Mouse (Mus musculus): Measurements from ENCODE around the gene Men1.
"Not testable (repeated sequence)": the region's sequence is repeated elsewhere in the genome, so short reads cannot be mapped to it uniquely, and the experiment has no call there.

The Men1 gene

DNA sequence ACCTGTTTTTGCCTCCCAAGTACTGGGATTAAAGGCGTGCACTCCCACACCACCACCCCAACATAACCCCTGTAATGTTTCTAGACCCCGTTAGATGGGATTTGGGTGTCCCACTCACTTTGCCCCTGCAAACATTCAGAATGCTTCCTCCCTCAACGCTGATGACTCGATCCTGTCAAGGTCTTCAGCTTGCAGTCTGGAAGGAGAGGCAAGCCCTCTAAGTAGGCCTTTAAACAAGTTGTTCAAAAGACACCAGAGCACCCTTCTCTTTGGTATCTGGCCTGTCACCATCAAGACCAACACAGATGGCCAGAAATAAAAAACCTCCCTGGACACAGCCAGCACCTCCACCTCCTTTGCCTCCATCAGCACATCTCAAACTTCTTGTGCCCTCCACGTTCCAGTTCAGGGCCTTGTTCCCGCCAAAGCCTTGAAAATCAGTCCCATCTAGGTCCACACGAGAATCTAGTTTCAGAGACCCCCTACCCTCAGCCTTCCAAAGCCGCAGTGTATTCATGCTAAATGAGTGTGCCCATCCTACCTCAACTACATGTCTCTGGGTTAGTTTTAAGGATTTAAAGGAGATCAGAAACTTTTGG is 29.2 kb upstream of the Men1 start:
- DNase-seq (ENCODE audit: low read depth): no peak

DNA sequence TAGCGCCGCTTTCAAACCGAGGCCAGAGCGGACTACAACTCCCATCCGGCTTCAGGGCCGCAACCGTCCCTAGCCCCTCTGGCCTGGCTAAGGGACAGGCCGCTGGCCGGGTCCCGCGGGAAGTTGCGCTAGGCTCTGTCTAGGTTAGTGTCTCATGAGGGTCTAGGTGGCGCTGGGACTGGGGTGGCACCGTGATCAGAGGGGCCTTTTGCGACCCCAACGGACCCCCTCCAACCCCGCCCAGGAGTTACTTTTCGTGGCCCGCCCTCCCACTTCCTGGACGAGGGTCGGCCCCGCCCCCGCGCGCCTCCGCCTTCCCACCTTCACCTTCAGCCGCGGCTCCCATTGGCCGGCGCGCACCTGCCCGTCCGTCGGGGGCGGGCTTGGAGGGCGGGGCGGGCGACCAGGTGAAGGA is 28.6 kb upstream of the Men1 start, which contains the start of gene Cdc42bpg:
Cdc42bpg (plus strand) TSS at position 320 of the 415 bp plus-strand sequence.
- no peak for DNase-seq (ENCODE audit: low read depth)

DNA sequence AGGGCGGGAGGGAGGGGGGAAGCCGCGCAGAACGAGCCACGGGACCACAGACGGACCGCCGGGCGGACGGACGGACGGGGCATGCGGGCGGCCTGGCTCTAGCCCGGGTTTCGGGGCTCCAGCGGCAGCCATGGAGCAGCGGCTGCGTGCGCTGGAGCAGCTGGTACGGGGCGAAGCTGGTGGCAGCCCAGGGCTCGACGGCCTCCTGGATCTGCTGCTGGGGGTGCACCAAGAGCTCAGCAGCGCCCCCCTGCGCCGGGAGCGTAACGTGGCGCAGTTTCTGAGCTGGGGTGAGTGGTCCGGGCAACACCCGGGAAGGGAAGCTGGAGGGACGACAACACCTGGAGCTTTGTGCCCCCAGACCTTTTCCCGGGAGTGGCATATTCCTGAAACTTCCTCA is 28.2 kb upstream of the Men1 start:
- DNase-seq (ENCODE audit: low read depth): peak; percentile 30

DNA sequence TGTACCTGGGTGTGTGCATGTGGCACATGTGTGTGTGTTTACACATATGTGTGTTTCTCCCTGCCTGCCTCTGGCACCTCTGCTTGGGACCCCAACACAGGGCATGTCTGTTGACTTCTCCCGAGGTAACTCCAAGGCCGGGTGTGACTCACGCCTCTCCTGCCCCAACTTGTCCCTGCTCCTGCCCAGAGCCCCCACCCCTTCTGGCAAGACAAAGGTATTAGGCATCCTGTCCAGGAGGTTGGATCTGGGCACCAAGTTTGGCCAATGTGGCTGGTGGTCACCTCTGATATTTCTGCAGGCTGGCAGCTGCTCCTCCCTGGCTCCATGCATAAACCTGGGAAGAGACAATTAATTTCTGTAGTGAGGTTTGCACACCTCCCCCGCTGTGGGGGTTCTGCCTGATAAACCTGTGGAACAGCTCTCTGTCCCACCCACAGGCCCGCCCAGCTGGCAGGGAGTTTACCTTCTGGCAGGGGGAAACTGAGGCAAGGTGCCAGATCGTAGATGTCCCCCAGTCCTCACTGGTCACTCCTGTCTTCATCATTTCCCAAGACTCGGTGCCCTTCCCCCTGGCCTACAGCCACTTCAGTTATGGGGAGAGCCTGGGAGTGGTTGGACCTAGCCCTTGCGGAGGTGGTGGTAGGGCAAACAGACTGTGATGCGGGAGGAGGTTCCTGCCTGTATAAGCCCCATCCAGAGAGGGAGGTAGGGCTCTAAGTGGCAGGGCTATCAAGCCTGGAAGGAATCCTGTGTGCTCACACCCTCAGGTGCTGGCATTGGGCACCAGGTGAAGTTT is 26.8 kb upstream of the Men1 start:
- no peak for DNase-seq (ENCODE audit: low read depth)

DNA sequence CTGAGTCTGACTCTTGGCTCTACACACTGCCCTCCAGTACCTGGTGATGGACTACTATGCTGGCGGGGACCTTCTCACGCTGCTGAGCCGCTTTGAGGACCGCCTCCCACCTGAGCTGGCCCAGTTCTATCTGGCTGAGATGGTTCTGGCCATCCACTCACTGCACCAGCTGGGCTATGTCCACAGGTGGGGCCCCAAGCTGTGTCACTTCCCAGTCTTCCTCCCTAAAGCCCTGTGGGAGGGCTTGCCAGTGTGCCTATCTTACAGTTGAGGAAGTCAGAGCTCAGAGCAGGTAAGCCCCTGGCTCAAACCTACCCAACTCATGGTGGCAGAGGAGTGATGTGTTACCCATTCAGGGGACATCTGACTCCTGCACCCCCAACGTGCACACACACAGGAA is 24.6 kb upstream of the Men1 start:
- no peak for DNase-seq (ENCODE audit: low read depth)

DNA sequence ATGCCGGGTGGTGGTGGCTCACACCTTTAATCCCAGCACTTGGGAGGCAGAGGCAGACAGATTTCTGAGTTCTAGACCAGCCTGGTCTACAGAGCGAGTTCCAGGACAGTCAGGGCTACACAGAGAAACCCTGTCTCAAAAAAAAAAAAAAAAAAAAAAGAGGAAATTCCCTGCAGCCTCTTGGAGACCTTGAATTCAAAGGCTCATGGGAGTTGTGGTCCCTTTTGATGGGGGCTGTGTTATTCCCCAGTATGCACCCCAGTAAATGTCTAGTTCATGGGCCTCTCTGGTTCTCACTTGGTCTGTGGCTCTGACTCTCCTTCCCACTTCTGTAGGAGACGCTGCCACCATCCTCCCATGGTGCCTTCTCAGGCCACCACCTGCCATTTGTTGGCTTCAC is 23.0 kb upstream of the Men1 start:
- DNase-seq (ENCODE audit: low read depth): not testable (repeated sequence)

DNA sequence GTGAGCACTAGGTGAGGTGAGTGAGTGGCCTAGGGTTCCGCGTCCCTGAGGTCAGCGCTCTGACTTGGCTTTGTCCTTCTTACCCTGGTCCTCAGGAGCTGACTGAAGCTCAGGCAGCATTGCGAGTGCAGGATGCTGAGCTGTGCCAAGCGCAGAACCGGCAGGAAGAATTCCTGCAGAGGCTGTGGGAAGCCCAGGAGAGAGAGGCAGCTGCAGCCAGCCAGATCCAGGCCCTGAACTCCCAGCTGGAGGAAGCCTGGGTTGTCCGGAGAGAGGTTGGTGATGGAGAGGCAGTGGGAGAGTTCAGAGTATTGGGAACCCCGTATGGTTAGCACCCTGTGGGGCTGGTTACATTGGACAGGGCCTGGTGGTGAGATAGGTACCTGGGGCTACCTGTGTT is 21.0 kb upstream of the Men1 start:
- no peak for DNase-seq (ENCODE audit: low read depth)

DNA sequence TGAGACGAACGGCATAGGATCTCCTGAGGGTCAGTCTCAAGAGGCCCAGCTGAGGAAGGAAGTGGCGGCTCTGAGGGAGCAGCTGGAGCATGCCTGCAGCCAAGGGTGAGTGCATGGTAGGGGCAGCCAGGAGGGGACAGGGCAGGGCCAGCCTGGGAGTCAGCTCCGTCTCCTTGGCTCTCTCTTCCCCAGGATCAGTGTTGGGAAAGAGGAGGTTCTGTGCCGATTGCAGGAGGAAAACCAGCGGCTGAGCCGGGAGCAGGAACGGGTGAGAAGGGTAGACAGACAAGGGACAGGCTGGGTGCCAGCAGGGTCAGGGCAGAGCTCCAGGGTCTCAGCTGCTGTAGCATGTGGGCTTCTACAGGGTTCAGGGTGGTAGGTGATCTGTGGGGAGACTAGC is 20.3 kb upstream of the Men1 start:
- DNase-seq (ENCODE audit: low read depth): no peak

DNA sequence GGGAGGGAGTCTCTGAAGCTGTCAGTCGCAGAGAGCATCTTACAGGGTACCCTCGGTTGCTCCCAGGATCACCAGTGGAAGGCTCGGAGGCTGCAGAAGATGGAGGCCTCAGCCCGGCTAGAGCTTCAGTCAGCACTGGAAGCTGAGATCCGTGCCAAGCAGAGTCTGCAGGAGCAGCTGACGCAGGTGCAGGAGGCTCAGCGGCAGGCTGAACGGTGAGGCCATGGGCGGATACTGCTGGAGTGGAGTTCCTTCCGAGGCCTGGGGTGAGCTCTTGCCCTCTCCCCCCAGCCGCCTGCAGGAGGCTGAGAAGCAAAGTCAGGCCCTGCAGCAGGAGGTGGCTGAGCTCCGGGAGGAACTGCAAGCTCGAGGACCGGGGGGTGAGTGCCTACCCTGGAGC is 19.2 kb upstream of the Men1 start:
- DNase-seq (ENCODE audit: low read depth): no peak

DNA sequence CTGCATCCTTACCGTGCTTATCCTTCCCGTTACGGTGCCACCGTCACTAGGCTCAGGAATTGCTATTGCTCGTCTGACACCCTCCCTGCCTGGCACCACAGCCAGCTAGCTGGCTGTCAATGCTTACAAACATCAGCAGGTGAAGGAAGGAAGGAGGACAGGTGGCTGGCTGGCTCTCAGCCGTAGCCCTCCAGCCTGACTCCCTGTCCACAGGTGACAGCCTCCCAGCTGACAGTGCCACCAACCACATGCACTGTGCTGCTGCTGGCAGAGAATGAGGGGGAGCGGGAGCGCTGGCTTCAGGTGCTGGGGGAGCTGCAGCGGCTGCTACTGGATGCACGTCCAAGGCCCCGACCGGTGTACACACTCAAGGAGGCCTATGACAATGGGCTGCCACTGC is 16.6 kb upstream of the Men1 start:
- DNase-seq (ENCODE audit: low read depth): no peak

DNA sequence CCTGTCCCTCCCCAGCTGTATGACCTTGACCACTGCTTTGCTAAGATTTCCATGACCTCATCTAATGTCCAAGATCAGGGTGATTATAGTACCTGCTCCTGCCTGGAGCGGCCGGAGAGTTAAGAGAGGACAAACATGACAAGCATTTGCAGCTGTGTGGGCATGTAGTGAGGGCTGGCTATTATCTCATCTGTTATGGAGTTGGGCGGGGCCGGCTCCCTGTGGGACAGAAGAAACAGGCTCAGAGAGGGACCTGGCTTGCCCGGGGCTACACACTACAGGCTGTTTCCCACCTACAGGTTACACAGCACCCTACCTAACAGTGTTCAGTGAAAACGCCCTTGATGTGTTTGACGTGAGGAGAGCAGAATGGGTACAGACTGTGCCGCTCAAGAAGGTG is 13.4 kb upstream of the Men1 start:
- no peak for DNase-seq (ENCODE audit: low read depth)

DNA sequence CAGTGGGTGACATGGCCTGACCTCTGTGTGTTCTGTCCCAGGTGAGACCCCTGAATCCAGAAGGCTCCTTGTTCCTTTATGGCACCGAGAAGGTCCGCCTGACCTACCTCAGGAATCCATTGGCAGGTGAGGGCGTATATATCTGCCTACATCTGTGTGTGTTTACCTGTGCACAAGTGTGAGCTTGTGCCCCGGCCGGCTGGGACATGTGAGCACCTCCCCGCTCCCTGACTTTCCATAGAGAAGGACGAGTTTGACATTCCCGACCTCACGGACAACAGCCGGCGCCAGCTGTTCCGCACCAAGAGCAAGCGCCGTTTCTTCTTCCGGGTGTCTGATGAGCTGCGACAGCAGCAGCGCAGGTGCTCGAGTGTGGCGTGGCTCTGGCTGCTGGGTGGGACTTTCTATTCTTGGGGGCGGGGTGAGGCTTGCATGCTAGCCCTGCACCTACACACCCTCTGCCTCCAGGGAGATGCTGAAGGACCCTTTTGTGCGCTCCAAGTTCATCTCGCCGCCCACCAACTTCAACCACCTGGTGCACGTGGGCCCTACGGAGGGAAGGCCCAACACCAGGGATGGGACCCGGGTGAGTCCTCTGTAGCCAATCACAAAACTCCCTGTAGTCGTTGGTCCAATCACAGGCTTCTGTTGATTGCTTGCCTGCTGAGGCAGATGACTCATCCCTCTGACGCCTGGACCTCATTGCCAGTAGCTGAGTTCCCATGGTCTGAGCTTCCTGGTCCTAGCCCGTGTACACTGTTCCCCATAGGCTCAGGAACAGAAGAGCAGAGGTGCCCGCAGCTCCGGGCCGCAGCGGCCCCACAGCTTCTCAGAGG is 12.8 kb upstream of the Men1 start:
- DNase-seq (ENCODE audit: low read depth): no peak

DNA sequence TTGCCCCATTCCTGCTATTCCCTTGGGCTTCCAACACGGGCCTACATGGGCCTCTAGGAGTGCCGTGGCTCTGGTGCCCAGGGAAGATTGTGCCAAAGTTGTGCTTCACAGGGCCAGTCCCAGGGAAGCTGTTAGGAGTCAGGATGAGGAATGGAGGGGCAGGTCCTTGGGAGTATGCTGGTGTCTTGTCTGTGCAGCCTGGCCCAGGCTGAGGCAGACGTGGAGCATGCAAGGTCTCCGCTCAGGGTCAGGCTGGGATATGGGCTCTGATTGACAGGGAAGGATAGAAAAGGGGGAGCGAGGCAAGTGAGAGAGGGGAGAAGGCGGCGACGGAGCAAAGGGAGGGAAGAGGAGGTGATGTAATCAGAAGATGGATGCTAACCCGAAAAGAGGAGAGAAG is 10.0 kb upstream of the Men1 start:
- DNase-seq (ENCODE audit: low read depth): no peak

DNA sequence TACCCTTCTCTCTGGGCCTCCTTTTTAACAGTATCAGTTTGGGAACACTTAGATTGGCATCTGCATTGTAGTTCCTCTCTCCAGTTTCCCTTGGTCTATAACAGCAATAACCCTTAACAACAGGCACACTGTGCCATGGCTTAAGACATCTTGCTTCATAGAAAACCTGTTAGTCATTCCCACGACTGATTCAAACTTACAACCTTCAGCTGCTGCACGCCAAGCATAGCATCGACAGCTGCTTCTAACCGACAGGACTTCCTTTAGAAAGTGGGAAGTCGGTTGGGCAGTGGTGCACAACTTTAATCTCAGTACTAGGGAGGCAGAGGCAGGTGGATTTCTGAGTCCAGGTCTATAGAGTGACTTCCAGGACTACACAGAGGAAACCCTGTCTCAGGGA is 3.6 kb upstream of the Men1 start:
- DNase-seq (ENCODE audit: low read depth): no peak

DNA sequence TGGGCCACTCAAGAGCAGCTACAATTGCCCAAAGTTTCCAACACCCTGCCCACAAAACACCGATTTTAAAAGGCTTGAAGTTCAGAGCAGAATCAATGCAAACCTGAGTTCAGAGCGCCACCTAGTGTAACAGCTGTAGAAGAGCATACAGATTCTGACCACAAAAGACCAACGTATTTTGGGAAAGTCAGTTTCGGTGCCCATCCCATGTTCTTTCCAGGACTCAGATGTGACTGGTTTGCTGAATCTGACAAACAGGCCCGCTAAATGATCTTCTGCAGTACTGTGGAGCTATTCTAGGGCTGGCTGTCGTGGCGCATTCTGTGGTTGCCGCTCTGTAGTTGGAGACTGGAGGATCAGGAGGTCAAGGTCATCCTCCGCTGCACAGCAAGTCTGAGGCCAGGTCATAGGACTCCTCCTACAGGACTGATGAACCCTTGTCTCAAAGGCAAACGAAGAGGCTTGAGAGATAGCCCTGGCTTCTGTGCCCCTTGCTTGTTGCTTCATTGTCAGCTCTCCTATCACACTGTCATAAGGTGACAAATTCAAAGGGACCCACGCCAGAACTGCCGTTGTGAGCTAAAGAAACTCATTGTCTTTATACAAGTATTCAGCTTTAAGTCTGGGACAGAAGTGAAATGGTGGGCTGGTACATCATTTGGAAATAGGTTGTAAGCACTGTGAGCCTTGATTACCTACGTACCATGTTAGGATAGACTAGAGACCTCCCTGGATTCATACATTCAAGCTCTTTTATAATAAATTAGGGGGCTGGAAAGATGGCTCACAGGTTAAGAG is 2.9 kb upstream of the Men1 start:
- peak; percentile 46 for DNase-seq (ENCODE audit: low read depth)

DNA sequence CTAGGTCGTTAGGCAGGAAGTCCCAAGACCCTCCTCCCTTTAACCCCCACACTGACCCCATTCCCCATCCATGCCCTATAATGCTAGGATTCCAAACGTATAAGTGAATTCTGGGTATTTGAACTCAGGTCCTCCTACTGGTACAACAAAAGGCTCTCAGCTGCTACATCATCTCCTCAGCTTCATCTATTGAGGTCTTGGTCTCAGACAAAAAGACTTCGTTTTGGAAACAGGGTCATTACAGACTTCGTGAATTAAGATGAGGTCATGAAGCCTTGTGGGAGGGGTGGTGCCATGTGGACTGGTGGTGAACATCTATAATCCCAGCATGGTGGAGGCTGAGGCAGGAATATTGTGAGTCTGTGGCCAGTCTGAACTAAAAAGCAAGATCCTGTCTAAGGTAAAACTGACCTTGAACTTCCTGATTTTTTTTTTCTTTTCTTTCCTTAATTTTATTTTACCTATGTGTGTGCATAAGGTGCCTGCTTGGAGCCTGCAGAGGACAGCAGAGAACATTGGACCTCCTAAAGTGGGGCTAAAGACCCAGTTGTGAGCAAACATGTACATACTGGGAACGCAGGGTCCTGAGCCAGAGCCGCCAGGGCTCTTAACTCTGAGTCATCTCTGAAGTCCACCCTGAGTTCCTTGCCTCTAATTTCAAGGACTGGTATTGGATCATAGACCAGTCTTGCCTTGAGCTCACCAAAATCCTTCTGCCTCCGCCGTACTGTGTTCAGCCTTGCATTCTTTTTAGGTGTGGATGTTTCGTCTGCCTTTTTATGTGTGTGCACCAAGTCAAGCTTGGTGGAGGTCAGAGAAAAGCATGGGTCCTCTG is 801 bp upstream of the Men1 start:
- peak; percentile 5 for DNase-seq (ENCODE audit: low read depth)

DNA sequence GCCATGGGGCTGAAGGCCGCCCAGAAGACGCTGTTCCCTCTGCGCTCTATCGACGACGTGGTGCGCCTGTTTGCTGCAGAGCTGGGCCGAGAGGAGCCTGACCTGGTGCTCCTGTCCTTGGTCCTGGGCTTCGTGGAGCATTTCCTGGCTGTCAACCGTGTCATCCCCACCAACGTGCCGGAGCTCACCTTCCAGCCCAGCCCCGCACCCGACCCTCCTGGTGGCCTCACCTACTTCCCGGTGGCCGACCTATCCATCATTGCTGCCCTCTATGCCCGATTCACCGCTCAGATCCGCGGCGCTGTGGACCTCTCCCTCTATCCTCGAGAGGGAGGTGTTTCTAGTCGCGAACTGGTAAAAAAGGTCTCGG is 664 bp downstream of the Men1 start:
- DNase-seq (ENCODE audit: low read depth): no peak

DNA sequence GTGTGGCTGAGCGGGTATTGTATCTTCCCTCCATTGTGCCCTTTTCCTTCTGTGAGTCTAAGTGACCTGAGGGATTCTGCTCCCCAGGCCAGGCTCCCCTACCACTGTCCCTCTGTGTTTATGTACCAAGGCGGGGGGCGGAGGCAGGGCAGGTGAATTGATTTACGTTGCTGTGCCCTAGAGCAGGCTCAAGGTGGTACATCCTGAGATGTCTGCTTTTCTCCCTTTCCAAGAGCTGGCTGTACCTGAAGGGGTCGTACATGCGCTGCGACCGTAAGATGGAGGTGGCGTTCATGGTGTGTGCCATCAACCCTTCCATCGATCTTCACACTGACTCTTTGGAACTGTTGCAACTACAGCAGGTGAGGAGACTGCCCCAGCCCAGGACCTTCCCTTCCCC is 2.1 kb downstream of the Men1 start:
- DNase-seq (ENCODE audit: low read depth): no peak

DNA sequence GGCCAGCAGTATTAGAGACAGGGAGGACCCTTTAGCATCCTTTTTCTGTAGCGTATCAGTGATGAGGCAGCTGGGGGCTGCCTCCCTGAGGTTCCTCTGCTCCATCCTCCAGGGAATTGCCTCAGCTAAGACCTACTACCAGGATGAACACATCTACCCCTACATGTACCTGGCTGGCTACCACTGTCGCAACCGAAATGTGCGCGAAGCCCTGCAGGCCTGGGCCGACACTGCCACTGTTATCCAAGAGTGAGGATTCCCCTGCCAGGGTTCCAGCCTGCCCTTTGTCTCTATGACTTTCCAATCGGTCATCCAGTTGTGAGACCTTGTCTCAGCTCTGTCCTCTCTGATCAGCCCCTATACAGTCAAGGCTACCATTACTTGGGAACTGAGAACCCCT is 3.4 kb downstream of the Men1 start:
- no peak for DNase-seq (ENCODE audit: low read depth)

DNA sequence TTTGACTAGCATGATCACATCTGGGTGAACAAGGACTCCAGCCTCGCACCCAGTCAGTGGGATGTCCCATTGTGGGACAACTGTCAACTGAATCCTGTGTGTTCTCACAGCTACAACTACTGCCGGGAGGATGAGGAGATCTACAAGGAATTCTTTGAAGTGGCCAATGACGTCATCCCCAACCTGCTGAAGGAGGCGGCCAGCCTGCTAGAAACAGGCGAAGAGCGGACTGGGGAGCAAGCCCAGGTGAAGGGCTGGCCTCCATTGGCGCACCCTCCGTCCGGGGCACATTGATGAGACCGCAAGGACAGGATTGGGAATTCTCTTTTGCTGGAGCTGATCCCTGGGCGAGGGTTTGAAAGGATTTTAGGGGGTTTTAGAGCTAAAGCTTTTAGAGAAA is 3.9 kb downstream of the Men1 start:
- no peak for DNase-seq (ENCODE audit: low read depth)

DNA sequence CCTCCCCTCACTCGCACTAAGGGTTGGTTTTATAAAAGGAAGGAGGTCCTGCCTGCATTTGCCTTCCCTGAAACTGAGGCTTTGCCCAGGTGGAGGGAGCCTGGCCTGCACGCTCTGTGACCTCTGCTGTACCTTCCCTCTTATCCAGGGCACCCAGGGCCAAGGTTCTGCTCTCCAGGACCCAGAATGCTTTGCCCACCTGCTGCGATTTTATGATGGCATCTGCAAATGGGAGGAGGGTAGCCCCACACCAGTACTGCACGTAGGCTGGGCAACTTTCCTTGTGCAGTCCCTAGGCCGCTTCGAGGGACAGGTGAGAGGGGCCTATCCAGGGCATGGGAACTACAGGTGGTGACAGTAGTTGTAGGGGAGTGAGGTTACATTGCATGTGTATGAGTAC is 4.4 kb downstream of the Men1 start:
- DNase-seq (ENCODE audit: low read depth): no peak
